Mouse (Mus musculus) liver, postnatal 0 days (tissue): ENCODE measurements around the gene Gm21985.

ENCODE experiments used
- CTCF ChIP-seq: sonication (generic); IDR thresholded peaks from 2 replicates; pipeline ENCODE4 v1.5.1; 2016; ENCODE audit warnings: antibody characterized with exemption, low read depth
- EP300 ChIP-seq: IDR thresholded peaks from 2 replicates; pipeline ENCODE4 v1.6.1; 2016; ENCODE audit warnings: antibody characterized with exemption, low read depth, mild to moderate bottlenecking

- TF ChIP-seq EP300: no peak
- TF ChIP-seq CTCF: no peak
Measured at GRCm38 (mm10) chr2:112224356-112224755, 41.8 kb upstream of the Gm21985 start.
